Mouse (Mus musculus) limb, embryonic 14.5 days (tissue): ENCODE results near the gene Cpa2. TPM values are rescaled to one million over a fixed set of nuclear protein-coding genes. Genes with fewer than 3 reads are reported as not detected.

Source experiments
- ATAC-seq: fragments of 200-750 bp; cut with Nextera tagmentation; 2 replicates; pipeline ENCODE4 v1.8.0; 2017; ENCODE audit warnings: low read depth, moderate number of reproducible peaks, moderate TSS enrichment; ENCODE audit not compliant: low FRiP score
- DNase-seq: peaks from one replicate; pipeline ENCODE4 v3.0.0-alpha.2; 2015; ENCODE audit warnings: low spot score
- H3K27ac ChIP-seq: fragments of 300-500 bp; sonication (generic); replicated peaks from 2 replicates; pipeline ENCODE4 v1.5.1; 2014; ENCODE audit warnings: low read depth, mild to moderate bottlenecking, low read length, moderate library complexity, mixed read lengths
- H3K27me3 ChIP-seq: fragments of 300-500 bp; sonication (generic); 2 replicates; pipeline ENCODE4 v1.6.1; 2014; ENCODE audit warnings: low read length, mixed read lengths; ENCODE audit not compliant: control insufficient read depth, insufficient read depth
- H3K36me3 ChIP-seq: fragments of 300-500 bp; sonication (generic); 2 replicates; pipeline ENCODE4 v1.6.1; 2014; ENCODE audit warnings: mild to moderate bottlenecking, low read length, moderate library complexity, mixed read lengths; ENCODE audit not compliant: control insufficient read depth, insufficient read depth
- H3K4me1 ChIP-seq: fragments of 300-500 bp; sonication (generic); 2 replicates; pipeline ENCODE4 v1.6.1; 2014; ENCODE audit warnings: antibody characterized with exemption, low read length, mixed read lengths; ENCODE audit not compliant: control insufficient read depth, insufficient read depth
- H3K4me2 ChIP-seq: fragments of 300-500 bp; sonication (generic); replicated peaks from 2 replicates; pipeline ENCODE4 v1.6.1; 2014; ENCODE audit warnings: low read depth, mild to moderate bottlenecking, low read length, moderate library complexity; ENCODE audit not compliant: severe bottlenecking
- H3K4me3 ChIP-seq: fragments of 300-500 bp; sonication (generic); replicated peaks from 2 replicates; pipeline ENCODE4 v1.5.1; 2014; ENCODE audit warnings: low read length
- H3K9ac ChIP-seq: fragments of 300-500 bp; sonication (generic); 2 replicates; pipeline ENCODE4 v1.6.1; 2014; ENCODE audit warnings: mild to moderate bottlenecking, low read depth, low read length, moderate library complexity; ENCODE audit not compliant: severe bottlenecking
- H3K9me3 ChIP-seq: fragments of 300-500 bp; sonication (generic); 2 replicates; pipeline ENCODE4 v1.6.1; 2016; ENCODE audit warnings: low read length; ENCODE audit not compliant: control insufficient read depth
- POLR2A ChIP-seq: fragments of 200-500 bp; IDR thresholded peaks from 2 replicates; pipeline ENCODE4 v1.8.0; 2012; ENCODE audit warnings: inconsistent platforms, mild to moderate bottlenecking, moderate library complexity, borderline replicate concordance; ENCODE audit not compliant: insufficient read depth, insufficient read length; ENCODE audit errors: extremely low read depth
- WGBS: fragments of 180-500 bp; shearing (Covaris S2); extraction: QIAGEN DNeasy Blood & Tissue Kit; methylation state at CpG from one replicate; pipeline ENCODE4 v1.1.7; 2014; 5-methylcytosine and 5-hydroxymethylcytosine counted together
- polyA plus RNA-seq, 2 experiments: library from polyadenylated mRNA; depleted of rRNA in 1 of 2; stranded (reverse) in 1 of 2; unstranded in 1 of 2; fragments of >200 nt; fragmentation: Nextera tagmentation in 1 of 2; extraction: Ambion mirVana in 1 of 2; gene quantifications; 2 replicates each; pipeline versions ENCODE4 v1.2.1 to v1.2.3; 2012 to 2014

Cpa2 gene
- polyA plus RNA-seq, 2 experiments: 5.3 to 6.6 TPM

- no peak overlapping the region for H3K9ac ChIP-seq
- H3K27ac ChIP-seq: no peak overlapping the region
- peaks cover 13% of the 10 kb centered on the region for H3K4me1 ChIP-seq
- H3K4me3 ChIP-seq: no peak overlapping the region
- no peaks in the 10 kb centered on the region for H3K36me3 ChIP-seq
- no peak overlapping the region for H3K4me2 ChIP-seq
- H3K27me3 ChIP-seq: no peaks in the 10 kb centered on the region
- H3K9me3 ChIP-seq: no peaks in the 10 kb centered on the region
- DNase-seq (no peak), ATAC-seq (no peak)
- TF ChIP-seq POLR2A: no peak
- 52% methylated on average over 3 of the region's 3 CpGs for WGBS
Measured at GRCm38 (mm10) chr6:30535340-30535739, 6.0 kb upstream of the Cpa2 start.

- WGBS: 13% methylated on average over 10 of the region's 10 CpGs
- Histone ChIP-seq H3K4me2 (no peak overlapping the region), H3K4me1 (peaks cover 22% of the 10 kb centered on the region), H3K36me3 (no peaks in the 10 kb centered on the region), H3K27me3 (no peaks in the 10 kb centered on the region), H3K9me3 (no peaks in the 10 kb centered on the region), H3K4me3 (no peak overlapping the region), H3K9ac (no peak overlapping the region), H3K27ac (peak overlapping the region; percentile 66)
- TF ChIP-seq POLR2A: no peak
- no peak for DNase-seq
- peak; percentile 34; the same call in 1 of the 2 replicates for ATAC-seq
Measured at GRCm38 (mm10) chr6:30538240-30538639, 3.1 kb upstream of the Cpa2 start.

DNA sequence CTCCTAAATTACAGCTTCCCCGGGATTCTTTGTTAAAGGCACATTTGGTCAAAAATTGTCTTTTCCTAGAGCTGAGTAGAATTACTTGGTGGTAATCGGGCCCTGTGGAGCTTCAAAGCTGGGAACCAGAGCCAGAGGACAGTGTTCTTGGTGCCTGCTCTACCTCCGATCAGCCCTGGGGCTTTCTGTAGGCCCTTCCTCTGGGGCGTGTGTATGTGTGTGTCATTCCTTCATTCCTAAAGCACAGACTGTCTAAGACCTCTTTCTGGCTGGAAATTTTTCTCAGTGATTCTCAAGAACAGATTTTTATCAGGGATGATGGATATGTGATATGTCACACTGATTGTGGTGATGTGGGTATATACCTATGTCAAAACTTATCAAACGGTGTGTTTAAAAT, 2.6 kb upstream of the Cpa2 start:
- Histone ChIP-seq H3K36me3 (no peaks in the 10 kb centered on the region), H3K4me2 (no peak overlapping the region), H3K9me3 (no peaks in the 10 kb centered on the region), H3K27ac (peak overlapping the region; percentile 66), H3K9ac (no peak overlapping the region), H3K4me3 (no peak overlapping the region), H3K4me1 (peaks cover 28% of the 10 kb centered on the region), H3K27me3 (no peaks in the 10 kb centered on the region)
- DNase-seq (no peak), ATAC-seq (no peak)
- no peak for TF ChIP-seq POLR2A
- WGBS: 31% methylated on average over 5 of the region's 5 CpGs

GRCm38 (mm10) chr6:30542277-30542676, 895 bp downstream of the Cpa2 start:
- H3K4me1 ChIP-seq: peaks cover 57% of the 10 kb centered on the region
- ATAC-seq (no peak), DNase-seq (no peak)
- no peaks in the 10 kb centered on the region for H3K27me3 ChIP-seq
- H3K9ac ChIP-seq: no peak overlapping the region
- no peak for TF ChIP-seq POLR2A
- H3K4me2 ChIP-seq: no peak overlapping the region
- no peaks in the 10 kb centered on the region for H3K9me3 ChIP-seq
- H3K36me3 ChIP-seq: no peaks in the 10 kb centered on the region
- 37% methylated on average over 6 of the region's 6 CpGs for WGBS
- H3K4me3 ChIP-seq: no peak overlapping the region
- no peak overlapping the region for H3K27ac ChIP-seq

GRCm38 (mm10) chr6:30543077-30543476, 1.7 kb downstream of the Cpa2 start:
- ATAC-seq (no peak), DNase-seq (no peak)
- 17% methylated on average over 12 of the region's 12 CpGs for WGBS
- no peak overlapping the region for H3K4me2 ChIP-seq
- no peak overlapping the region for H3K9ac ChIP-seq
- H3K27me3 ChIP-seq: no peaks in the 10 kb centered on the region
- peaks cover 61% of the 10 kb centered on the region for H3K4me1 ChIP-seq
- no peaks in the 10 kb centered on the region for H3K9me3 ChIP-seq
- no peak overlapping the region for H3K4me3 ChIP-seq
- H3K36me3 ChIP-seq: no peaks in the 10 kb centered on the region
- peak overlapping the region; percentile 73 for H3K27ac ChIP-seq
- no peak for TF ChIP-seq POLR2A

DNA sequence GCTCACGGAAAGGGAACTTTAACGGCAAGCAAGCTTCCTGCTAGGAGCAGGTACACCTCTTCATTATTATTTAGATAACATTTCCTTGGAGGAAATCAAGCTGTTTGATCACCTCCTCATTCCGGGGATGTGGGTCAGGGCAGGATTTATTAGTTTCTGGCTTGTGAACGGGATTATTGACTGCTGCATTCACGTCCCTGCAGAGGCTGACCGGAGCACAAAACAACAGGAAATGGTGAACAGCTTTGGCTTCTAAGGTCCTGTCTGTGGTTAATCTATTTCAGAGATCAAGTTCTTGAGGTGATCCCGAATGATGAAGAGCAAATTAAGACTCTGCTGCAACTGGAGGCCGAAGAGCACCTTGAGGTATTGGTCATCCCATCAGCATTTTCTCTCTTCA, 2.5 kb downstream of the Cpa2 start:
- Histone ChIP-seq H3K4me1 (peaks cover 59% of the 10 kb centered on the region), H3K9me3 (no peaks in the 10 kb centered on the region), H3K36me3 (no peaks in the 10 kb centered on the region), H3K4me2 (peak overlapping the region; percentile 16), H3K27me3 (no peaks in the 10 kb centered on the region), H3K27ac (peak overlapping the region; percentile 73), H3K4me3 (no peak overlapping the region), H3K9ac (no peak overlapping the region)
- WGBS: 8% methylated on average over 8 of the region's 8 CpGs
- TF ChIP-seq POLR2A: no peak
- ATAC-seq: no peak
- DNase-seq: no peak
